23 mouse cellular contexts compared by ENCODE assay signal in the genomic region with DNA sequence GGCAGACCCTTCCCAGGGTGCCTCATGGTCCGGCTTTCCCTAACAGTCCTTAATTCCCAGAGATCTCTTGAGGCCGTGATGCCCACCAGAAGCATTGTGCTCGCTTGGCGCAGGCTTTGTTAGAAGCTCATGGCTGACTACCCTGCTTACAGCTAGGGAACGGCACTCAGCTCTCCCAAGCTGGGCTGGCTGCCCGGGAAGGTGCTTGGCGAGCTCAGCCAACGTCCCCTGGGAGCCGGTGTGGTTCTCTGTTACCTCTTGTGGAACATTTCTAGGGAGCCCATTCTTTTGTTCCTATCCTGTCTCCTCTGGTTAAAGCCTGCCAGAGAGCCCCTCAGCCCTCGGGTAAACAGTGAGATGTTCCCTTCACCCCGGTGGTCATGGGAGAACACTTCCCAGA. TPM values are rescaled to one million over a fixed set of nuclear protein-coding genes. Genes with fewer than 3 reads are reported as not detected.
DNase-seq lines count a peak whose midpoint lies in the region; ATAC-seq and TF ChIP-seq lines count a peak whose summit lies in the region.
"Had no signal": no experiment of that assay in that cellular context is flagged by ENCODE, and none has a peak within 500 bp of the region (broad histone marks: within the 10 kb centered on the region; RNA-seq: fewer than 3 reads in every experiment).

No protein-coding gene starts in this region.

- no peak for TF ChIP-seq EP300 in stomach, postnatal 0 days (optimal IDR thresholded peaks at IDR 0.05)

- TF ChIP-seq CTCF in stomach, postnatal 0 days (IDR thresholded peaks at IDR 0.05; ENCODE audit: low read depth): no peak

- DNase-seq in cerebellum, postnatal 25 days: peak; percentile 25 to 37
- DNase-seq in cerebellum, adult 11-12 months: no peak
- DNase-seq in heart, postnatal 14 days: peak; percentile 27 to 38
- no peak for DNase-seq in heart, adult 9 months (ENCODE audit: low spot score in 2 of 2)
- DNase-seq in right cerebral cortex, postnatal 25 days: peak; percentile 32
- no peak for DNase-seq in right cerebral cortex, postnatal 14 days
- DNase-seq in stomach, postnatal 0 days (ENCODE audit: low spot score): no peak
- DNase-seq: cerebellum, adult 9-11 months; embryo, embryonic 11 days; kidney, adult 11 months; kidney, postnatal 36 days; lung, embryonic 14.5 days; midbrain, embryonic 14.5 days had no signal

- intact Hi-C loops in heart, postnatal 14 days (cut with DNase I): no loop called here

- no peaks in the 10 kb centered on the region for H3K27me3 ChIP-seq in stomach, postnatal 0 days (ENCODE audit: control insufficient read depth, insufficient read depth, low read length)
- H3K27me3 ChIP-seq in forebrain, embryonic 16.5 days (replicated peaks; ENCODE audit: control insufficient read depth, insufficient read depth, low read length): no peaks in the 10 kb centered on the region
- H3K27me3 ChIP-seq: embryonic facial prominence, embryonic 13.5 days; forebrain, embryonic 12.5 days; heart, embryonic 15.5 days; hindbrain, embryonic 12.5 days; kidney, embryonic 15.5 days; limb, embryonic 15.5 days; neural tube, embryonic 12.5 days had no signal

- H3K27ac ChIP-seq in stomach, postnatal 0 days (replicated peaks): no peak overlapping the region
- no peak overlapping the region for H3K27ac ChIP-seq in forebrain, embryonic 16.5 days (ENCODE audit: low read length)
- H3K27ac ChIP-seq: embryonic facial prominence, embryonic 13.5 days; forebrain, embryonic 12.5 days; heart, embryonic 15.5 days; hindbrain, embryonic 12.5 days; kidney, embryonic 15.5 days; limb, embryonic 15.5 days; liver, embryonic 14.5 days; neural tube, embryonic 12.5 days had no signal

- peaks cover 8% of the 10 kb centered on the region for H3K36me3 ChIP-seq in stomach, postnatal 0 days (ENCODE audit: control insufficient read depth, insufficient read depth, low read length)
- H3K36me3 ChIP-seq in forebrain, embryonic 16.5 days (ENCODE audit: control insufficient read depth, insufficient read depth): 0 out of 2 replicates have a peak, but pooled peaks cover 2% of the 10 kb centered on the region
- H3K36me3 ChIP-seq: heart, embryonic 15.5 days had no signal

- ATAC-seq in stomach, postnatal 0 days (ENCODE audit: low FRiP score, low TSS enrichment): peak; percentile 24; the same call in 1 of the 2 replicates
- no peak for ATAC-seq in forebrain, embryonic 16.5 days

- H3K4me2 ChIP-seq in stomach, postnatal 0 days (replicated peaks; ENCODE audit: low read depth): no peak overlapping the region
- no peak overlapping the region for H3K4me2 ChIP-seq in forebrain, embryonic 16.5 days (ENCODE audit: low read length)
- H3K4me2 ChIP-seq: embryonic facial prominence, embryonic 13.5 days; forebrain, embryonic 12.5 days; heart, embryonic 15.5 days; hindbrain, embryonic 12.5 days; kidney, embryonic 15.5 days; limb, embryonic 15.5 days; lung, embryonic 14.5 days; neural tube, embryonic 12.5 days had no signal

- H3K9me3 ChIP-seq in stomach, postnatal 0 days (ENCODE audit: control insufficient read depth, low read length): no peaks in the 10 kb centered on the region
- H3K9me3 ChIP-seq in forebrain, embryonic 16.5 days (ENCODE audit: control insufficient read depth, low read length): no peaks in the 10 kb centered on the region
- H3K9me3 ChIP-seq: embryonic facial prominence, embryonic 13.5 days; forebrain, embryonic 12.5 days; heart, embryonic 15.5 days; hindbrain, embryonic 12.5 days; kidney, embryonic 15.5 days; limb, embryonic 15.5 days; neural tube, embryonic 12.5 days had no signal

- no peak overlapping the region for H3K4me3 ChIP-seq in stomach, postnatal 0 days (ENCODE audit: low read depth, low read length)
- no peak overlapping the region for H3K4me3 ChIP-seq in forebrain, embryonic 16.5 days (replicated peaks; ENCODE audit: low read length)
- H3K4me3 ChIP-seq: embryonic facial prominence, embryonic 13.5 days; erythroblast, embryonic 14.5 days; forebrain, embryonic 12.5 days; heart, embryonic 15.5 days; hindbrain, embryonic 12.5 days; kidney, embryonic 15.5 days; limb, embryonic 15.5 days; neural tube, embryonic 12.5 days had no signal

- H3K4me1 ChIP-seq in stomach, postnatal 0 days (replicated peaks; ENCODE audit: control insufficient read depth, insufficient read depth): no peaks in the 10 kb centered on the region
- H3K4me1 ChIP-seq in forebrain, embryonic 16.5 days (replicated peaks; ENCODE audit: control insufficient read depth, insufficient read depth, low read length): no peaks in the 10 kb centered on the region
- H3K4me1 ChIP-seq: embryonic facial prominence, embryonic 13.5 days; forebrain, embryonic 12.5 days; heart, embryonic 15.5 days; hindbrain, embryonic 12.5 days; kidney, embryonic 15.5 days; limb, embryonic 15.5 days; neural tube, embryonic 12.5 days had no signal

- no peak overlapping the region for H3K9ac ChIP-seq in stomach, postnatal 0 days (ENCODE audit: low read length)
- H3K9ac ChIP-seq in forebrain, embryonic 16.5 days (replicated peaks; ENCODE audit: low read depth, low read length): no peak overlapping the region
- H3K9ac ChIP-seq: embryonic facial prominence, embryonic 13.5 days; forebrain, embryonic 12.5 days; heart, embryonic 15.5 days; hindbrain, embryonic 12.5 days; kidney, embryonic 15.5 days; limb, embryonic 15.5 days; liver, embryonic 14.5 days; lung, embryonic 14.5 days; neural tube, embryonic 12.5 days had no signal

- 76% methylated on average over 11 of the region's 11 CpGs for WGBS in stomach, postnatal 0 days
- 83% methylated on average over 11 of the region's 11 CpGs for WGBS in forebrain, embryonic 16.5 days

RNA-seq across cellular contexts. Expression of gene Cmip, which starts 44.8 kb away (rescaled TPM):
- 10 to 100 TPM; 29.5 to 30.9 TPM for total RNA-seq in heart, postnatal 14 days (2021)
- polyA plus RNA-seq in stomach, postnatal 0 days (2015; fragmentation: Nextera tagmentation; extraction: Ambion mirVana): 19.9 and 22.9 TPM in 2 replicates
- polyA plus RNA-seq in forebrain, embryonic 16.5 days (2015; fragmentation: Nextera tagmentation; extraction: Ambion mirVana): 80.1 and 98.1 TPM in 2 replicates

RNA-seq across cellular contexts. Expression of gene Gan, which starts 54.2 kb away (rescaled TPM):
- 1 to 10 TPM; 6.0 to 6.3 TPM for total RNA-seq in heart, postnatal 14 days (2021)
- polyA plus RNA-seq in stomach, postnatal 0 days (2015; fragmentation: Nextera tagmentation; extraction: Ambion mirVana): 1.5 and 2.4 TPM in 2 replicates
- 3.5 and 3.7 TPM in 2 replicates for polyA plus RNA-seq in forebrain, embryonic 16.5 days (2015; fragmentation: Nextera tagmentation; extraction: Ambion mirVana)

Comparison
In these comparisons a context has a peak if more than half of its experiments do, and no peak if none do; other contexts are left out.
1. DNase-seq: peak in cerebellum, postnatal 25 days (2 of 2), heart, postnatal 14 days (2 of 2) and right cerebral cortex, postnatal 25 days (single experiment); none in cerebellum, adult 11-12 months (single experiment), heart, adult 9 months (0 of 2), right cerebral cortex, postnatal 14 days (single experiment) and stomach, postnatal 0 days (single experiment).